Mouse (Mus musculus) liver, embryonic 14.5 days (tissue): Measurements from ENCODE around the gene Nup107. TPM values are rescaled to one million over a fixed set of nuclear protein-coding genes. Genes with fewer than 3 reads are reported as not detected.
"Not testable (repeated sequence)": the region's sequence is repeated elsewhere in the genome, so short reads cannot be mapped to it uniquely, and the experiment has no call there.

ENCODE experiments used
- ATAC-seq: fragments of 200-750 bp; cut with Nextera tagmentation; 2 replicates; pipeline ENCODE4 v1.8.0; 2017; ENCODE audit warnings: moderate number of reproducible peaks, mild to moderate bottlenecking, moderate library complexity; ENCODE audit not compliant: insufficient read depth
- DNase-seq, 3 experiments: peaks; one replicate each; pipeline ENCODE4 v3.0.0-alpha.2; 2012 to 2013; ENCODE audit warnings: low read depth in 3 of 3, low spot score in 3 of 3
- H3K27ac ChIP-seq: fragments of 300-500 bp; sonication (generic); 2 replicates; pipeline ENCODE4 v1.5.1; 2014; ENCODE audit warnings: moderate library complexity, mild to moderate bottlenecking, control low read depth, inconsistent platforms
- H3K27me3 ChIP-seq: fragments of 300-500 bp; sonication (generic); 2 replicates; pipeline ENCODE4 v1.6.1; 2014; ENCODE audit warnings: mild to moderate bottlenecking, low read length, moderate library complexity; ENCODE audit not compliant: control insufficient read depth, insufficient read depth
- H3K36me3 ChIP-seq: fragments of 300-500 bp; sonication (generic); replicated peaks from 2 replicates; pipeline ENCODE4 v1.6.1; 2014; ENCODE audit warnings: low read depth; ENCODE audit not compliant: control insufficient read depth, insufficient read depth
- H3K4me1 ChIP-seq, 2 experiments: fragments of 200-500 bp in 1 of 2; fragments of 300-500 bp in 1 of 2; sonication (generic) in 1 of 2; replicated peaks; 2 replicates each; pipeline ENCODE4 v1.6.1; 2012 to 2014; ENCODE audit warnings: antibody characterized with exemption in 1 of 2, inconsistent platforms in 1 of 2, low read length in 1 of 2; ENCODE audit not compliant: control insufficient read depth in 2 of 2, insufficient read depth in 2 of 2
- H3K4me2 ChIP-seq: fragments of 300-500 bp; sonication (generic); 2 replicates; pipeline ENCODE4 v1.6.1; 2014; ENCODE audit warnings: low read depth, mild to moderate bottlenecking, control low read depth, moderate library complexity
- H3K4me3 ChIP-seq, 2 experiments: fragments of 200-500 bp in 1 of 2; fragments of 300-500 bp in 1 of 2; sonication (generic) in 1 of 2; 2 replicates each; pipeline ENCODE4 v1.5.1; 2012 to 2014; ENCODE audit warnings: low read depth in 2 of 2, low read length in 2 of 2, mild to moderate bottlenecking in 2 of 2, control low read depth in 1 of 2, inconsistent platforms in 1 of 2, moderate library complexity in 1 of 2; ENCODE audit not compliant: insufficient read depth in 1 of 2
- H3K9ac ChIP-seq: fragments of 300-500 bp; sonication (generic); replicated peaks from 2 replicates; pipeline ENCODE4 v1.6.1; 2014; ENCODE audit warnings: mild to moderate bottlenecking, control low read depth, moderate library complexity
- H3K9me3 ChIP-seq: fragments of 300-500 bp; sonication (generic); 2 replicates; pipeline ENCODE4 v1.6.1; 2016; ENCODE audit warnings: low read length, mixed read lengths; ENCODE audit not compliant: control insufficient read depth
- CTCF ChIP-seq: IDR thresholded peaks from 2 replicates; pipeline ENCODE4 v1.5.1; 2016; ENCODE audit warnings: antibody characterized with exemption, low read depth, control low read depth
- EP300 ChIP-seq: IDR thresholded peaks from 2 replicates; pipeline ENCODE4 v1.6.1; 2016; ENCODE audit warnings: antibody characterized with exemption, low read depth
- WGBS: fragments of 180-500 bp; shearing (Covaris S2); extraction: QIAGEN DNeasy Blood & Tissue Kit; methylation state at CpG from one replicate; pipeline ENCODE4 v1.1.7; 2014; ENCODE audit not compliant: insufficient replicate concordance; 5-methylcytosine and 5-hydroxymethylcytosine counted together
- polyA plus RNA-seq, 2 experiments: library from polyadenylated mRNA; depleted of rRNA in 1 of 2; stranded (reverse) in 1 of 2; unstranded in 1 of 2; fragments of >200 nt; fragmentation: Nextera tagmentation in 1 of 2; extraction: Ambion mirVana in 1 of 2; gene quantifications; 2 replicates each; pipeline versions ENCODE4 v1.2.1 to v1.2.3; 2012 to 2014

The Nup107 gene
- polyA plus RNA-seq, 2 experiments: 28.8 to 45.0 TPM

GRCm38 (mm10) chr10:117749787-117750343, 42.6 kb downstream of the Nup107 start:
- no peak overlapping the region for H3K9ac ChIP-seq
- no peaks in the 10 kb centered on the region for H3K27me3 ChIP-seq
- no peak overlapping the region for H3K4me2 ChIP-seq
- DNase-seq (no peak), ATAC-seq (no peak)
- peaks cover 19% of the 10 kb centered on the region for H3K36me3 ChIP-seq
- H3K27ac ChIP-seq: no peak overlapping the region
- H3K4me1 ChIP-seq: peaks cover 3 to 6% of the 10 kb centered on the region in 2 experiments; a peak in 3 of 4 replicates
- no peaks in the 10 kb centered on the region for H3K9me3 ChIP-seq
- WGBS: 86% methylated on average over 14 of the region's 14 CpGs
- TF ChIP-seq EP300 (no peak), CTCF (no peak)
- no peak overlapping the region for H3K4me3 ChIP-seq

- 89% methylated on average over 10 of the region's 10 CpGs for WGBS
- H3K36me3 ChIP-seq: peaks cover 19% of the 10 kb centered on the region
Measured at GRCm38 (mm10) chr10:117749050-117749686, 43.3 kb downstream of the Nup107 start.

GRCm38 (mm10) chr10:117748276-117749049, 44.0 kb downstream of the Nup107 start:
- H3K27me3 ChIP-seq: no peaks in the 10 kb centered on the region
- H3K4me3 ChIP-seq: no peak overlapping the region
- peaks cover 3 to 6% of the 10 kb centered on the region in 2 experiments; a peak in 3 of 4 replicates for H3K4me1 ChIP-seq
- no peaks in the 10 kb centered on the region for H3K9me3 ChIP-seq
- 81% methylated on average over 10 of the region's 10 CpGs for WGBS
- no peak overlapping the region for H3K4me2 ChIP-seq
- no peak for ATAC-seq
- H3K27ac ChIP-seq: no peak overlapping the region
- TF ChIP-seq EP300 (no peak), CTCF (no peak)
- no peak for DNase-seq
- peaks cover 19% of the 10 kb centered on the region for H3K36me3 ChIP-seq
- no peak overlapping the region for H3K9ac ChIP-seq

More at GRCm38 (mm10) chr10:117749050-117749686, 43.3 kb downstream of the Nup107 start:
- no peaks in the 10 kb centered on the region for H3K9me3 ChIP-seq
- ATAC-seq (no peak), DNase-seq (no peak)
- no peak overlapping the region for H3K27ac ChIP-seq
- H3K9ac ChIP-seq: no peak overlapping the region
- H3K4me3 ChIP-seq: no peak overlapping the region
- peaks cover 3 to 6% of the 10 kb centered on the region in 2 experiments; a peak in 3 of 4 replicates for H3K4me1 ChIP-seq
- no peak overlapping the region for H3K4me2 ChIP-seq
- TF ChIP-seq CTCF (no peak), EP300 (no peak)
- H3K27me3 ChIP-seq: no peaks in the 10 kb centered on the region

GRCm38 (mm10) chr10:117747711-117748110, 44.8 kb downstream of the Nup107 start:
- H3K4me1 ChIP-seq: peaks cover 3 to 6% of the 10 kb centered on the region in 2 experiments; a peak in 3 of 4 replicates
- no peak overlapping the region for H3K4me2 ChIP-seq
- H3K9ac ChIP-seq: no peak overlapping the region
- ATAC-seq: no peak
- no peaks in the 10 kb centered on the region for H3K9me3 ChIP-seq
- peaks cover 19% of the 10 kb centered on the region for H3K36me3 ChIP-seq
- H3K27me3 ChIP-seq: no peaks in the 10 kb centered on the region
- TF ChIP-seq EP300: no peak
- WGBS: 83% methylated on average over 7 of the region's 7 CpGs
- no peak overlapping the region for H3K4me3 ChIP-seq
- H3K27ac ChIP-seq: no peak overlapping the region
- no peak for DNase-seq

- Histone ChIP-seq H3K4me3 (peak within 1 kb of the TSS; percentile 54 to 58), H3K27ac (no peak within 1 kb of the TSS), H3K4me1 (peaks cover 3 to 6% of the 10 kb centered on the region in 2 experiments; a peak in 3 of 4 replicates), H3K9me3 (no peaks in the 10 kb centered on the region), H3K36me3 (peaks cover 12% of the 10 kb centered on the region), H3K27me3 (no peaks in the 10 kb centered on the region), H3K9ac (peak within 1 kb of the TSS; percentile 44), H3K4me2 (peak within 1 kb of the TSS; percentile 90)
- DNase-seq: peak; percentile 80 to 84 (median 83)
- peak; percentile 97 for ATAC-seq
- WGBS: 13% methylated on average over 46 of the region's 46 CpGs
- TF ChIP-seq CTCF (no peak), EP300 (no peak)
Measured at GRCm38 (mm10) chr10:117746297-117746883, 46.1 kb downstream of the Nup107 start, which contains the start of gene Slc35e3. Gene Slc35e3 (minus strand): TSS chr10:117746365.

GRCm38 (mm10) chr10:117745570-117746296, 46.8 kb downstream of the Nup107 start:
- H3K27me3 ChIP-seq, H3K4me1 ChIP-seq, H3K36me3 ChIP-seq, H3K9me3 ChIP-seq, DNase-seq, H3K27ac ChIP-seq: not testable (repeated sequence)
- Histone ChIP-seq H3K9ac (peak overlapping the region; percentile 44), H3K4me3 (peak overlapping the region; percentile 54 to 58), H3K4me2 (peak overlapping the region; percentile 90)
- ATAC-seq: peak; percentile 38
- 2% methylated on average over 19 of the region's 46 CpGs for WGBS
